Mouse (Mus musculus) kidney, embryonic 15.5 days (tissue): ENCODE data around the gene Panx2. TPM values are rescaled to one million over a fixed set of nuclear protein-coding genes. Genes with fewer than 3 reads are reported as not detected.

Source experiments
- ATAC-seq: fragments of 200-750 bp; cut with Nextera tagmentation; replicated peaks from 2 replicates; pipeline ENCODE4 v1.8.0; 2017; ENCODE audit warnings: moderate TSS enrichment; ENCODE audit not compliant: low FRiP score
- H3K27ac ChIP-seq: fragments of 300-500 bp; sonication (generic); 2 replicates; pipeline ENCODE4 v1.5.1; 2015; ENCODE audit warnings: mild to moderate bottlenecking, inconsistent platforms
- H3K27me3 ChIP-seq: fragments of 300-500 bp; sonication (generic); 2 replicates; pipeline ENCODE4 v1.6.1; 2015; ENCODE audit warnings: inconsistent platforms
- H3K36me3 ChIP-seq: fragments of 300-500 bp; sonication (generic); 2 replicates; pipeline ENCODE4 v1.6.1; 2015; ENCODE audit warnings: inconsistent platforms
- H3K4me1 ChIP-seq: fragments of 300-500 bp; sonication (generic); 2 replicates; pipeline ENCODE4 v1.6.1; 2015; ENCODE audit warnings: inconsistent platforms
- H3K4me2 ChIP-seq: fragments of 300-500 bp; sonication (generic); 2 replicates; pipeline ENCODE4 v1.6.1; 2015; ENCODE audit warnings: moderate library complexity, mild to moderate bottlenecking, inconsistent platforms
- H3K4me3 ChIP-seq: fragments of 300-500 bp; sonication (generic); replicated peaks from 2 replicates; pipeline ENCODE4 v1.5.1; 2015; ENCODE audit warnings: mild to moderate bottlenecking, inconsistent platforms
- H3K9ac ChIP-seq: fragments of 300-500 bp; sonication (generic); 2 replicates; pipeline ENCODE4 v1.6.1; 2015; ENCODE audit warnings: mild to moderate bottlenecking, inconsistent platforms
- H3K9me3 ChIP-seq: fragments of 300-500 bp; sonication (generic); replicated peaks from 2 replicates; pipeline ENCODE4 v1.6.1; 2016; ENCODE audit warnings: inconsistent platforms
- WGBS: fragments of 180-500 bp; shearing (Covaris S2); methylation state at CpG from one replicate; pipeline ENCODE4 v1.1.7; 2015; ENCODE audit warnings: mixed read lengths; 5-methylcytosine and 5-hydroxymethylcytosine counted together
- polyA plus RNA-seq: library from polyadenylated mRNA; unstranded; fragments of >200 nt; fragmentation: Nextera tagmentation; extraction: Ambion mirVana; gene quantifications from 2 replicates; pipeline ENCODE4 v1.2.1, GENCODE M21; 2015

The Panx2 gene
- polyA plus RNA-seq, 1 experiment from 2014 or later: 0.05 TPM

- H3K4me3 ChIP-seq: no peak overlapping the region
- peaks cover 100% of the 10 kb centered on the region for H3K36me3 ChIP-seq
- no peaks in the 10 kb centered on the region for H3K9me3 ChIP-seq
- H3K27me3 ChIP-seq: no peaks in the 10 kb centered on the region
- ATAC-seq: no peak
- H3K27ac ChIP-seq: no peak overlapping the region
- H3K4me1 ChIP-seq: no peaks in the 10 kb centered on the region
- no peak overlapping the region for H3K4me2 ChIP-seq
- WGBS: 91% methylated on average over 10 of the region's 10 CpGs
- H3K9ac ChIP-seq: no peak overlapping the region
These were observed 44.4 kb downstream of the Panx2 start for GRCm38 (mm10) chr15:89103921-89104320.

DNA sequence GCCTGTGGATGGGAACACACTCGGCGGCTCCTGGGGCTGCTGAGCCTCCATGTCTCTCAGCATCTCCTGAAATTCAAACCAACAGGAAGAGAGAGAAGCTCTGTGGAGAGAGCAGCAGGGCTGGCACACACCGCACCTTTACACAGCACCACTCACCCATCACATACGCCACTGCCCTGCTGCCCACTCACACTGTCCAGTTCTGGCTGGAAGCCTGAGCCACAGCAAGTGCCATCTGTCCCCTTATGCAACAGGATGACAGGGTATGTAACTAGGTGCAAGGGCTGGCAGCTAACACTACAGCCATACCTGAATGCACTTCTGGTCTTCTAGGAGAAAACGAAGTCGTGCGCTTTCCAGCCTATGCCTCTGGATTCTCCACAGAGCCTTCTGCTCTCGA lies 44.9 kb downstream of the Panx2 start:
- no peak for ATAC-seq
- Histone ChIP-seq H3K4me3 (no peak overlapping the region), H3K4me1 (no peaks in the 10 kb centered on the region), H3K27ac (no peak overlapping the region), H3K9ac (no peak overlapping the region), H3K4me2 (no peak overlapping the region), H3K36me3 (peaks cover 100% of the 10 kb centered on the region), H3K27me3 (no peaks in the 10 kb centered on the region), H3K9me3 (no peaks in the 10 kb centered on the region)
- WGBS: 94% methylated on average over 8 of the region's 8 CpGs

DNA sequence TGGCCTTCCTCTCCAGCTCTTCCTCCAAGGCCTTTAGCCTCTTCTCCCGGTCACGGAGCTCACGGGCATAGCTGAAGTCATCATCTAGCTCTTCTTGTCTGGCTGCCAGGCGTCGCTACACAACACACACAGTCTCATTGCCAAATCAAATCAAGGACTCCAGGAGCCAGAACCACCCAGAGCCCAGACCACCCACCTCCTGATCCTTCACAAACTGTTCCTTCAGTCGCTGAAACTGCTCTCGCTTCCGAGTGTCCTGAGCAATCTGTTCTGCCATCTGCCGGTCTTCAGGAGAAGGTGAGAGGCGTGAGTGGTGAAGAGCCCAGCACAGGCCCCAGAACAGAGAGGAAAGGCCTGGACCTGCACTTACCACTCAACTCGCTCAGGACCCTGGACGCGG lies 46.5 kb downstream of the Panx2 start:
- Histone ChIP-seq H3K9ac (no peak overlapping the region), H3K4me2 (no peak overlapping the region), H3K4me3 (no peak overlapping the region), H3K36me3 (peaks cover 100% of the 10 kb centered on the region), H3K4me1 (no peaks in the 10 kb centered on the region), H3K9me3 (no peaks in the 10 kb centered on the region), H3K27ac (no peak overlapping the region), H3K27me3 (no peaks in the 10 kb centered on the region)
- 93% methylated on average over 13 of the region's 13 CpGs for WGBS
- ATAC-seq: no peak

DNA sequence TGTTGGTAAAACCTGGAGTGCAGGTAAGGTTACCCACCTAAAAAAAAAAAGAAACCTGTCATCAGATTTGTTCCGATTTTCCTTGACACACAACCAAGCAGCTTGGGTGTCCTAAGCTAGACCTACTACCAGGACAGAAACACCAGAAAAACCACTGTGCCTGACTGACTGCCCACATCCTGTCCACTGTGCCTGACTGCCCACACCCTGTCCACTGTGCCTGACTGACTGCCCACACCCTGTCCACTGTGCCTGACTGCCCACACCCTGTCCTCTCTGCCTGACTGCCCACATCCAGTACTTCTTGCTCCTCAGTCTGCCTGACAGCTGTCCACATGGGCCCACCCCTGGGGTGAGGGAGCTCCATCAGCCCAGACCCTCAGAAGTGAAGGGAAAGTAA lies 47.4 kb downstream of the Panx2 start:
- H3K36me3 ChIP-seq: peaks cover 100% of the 10 kb centered on the region
- no peaks in the 10 kb centered on the region for H3K9me3 ChIP-seq
- 92% methylated on average over 1 of the region's 1 CpGs for WGBS
- no peak overlapping the region for H3K4me2 ChIP-seq
- H3K4me1 ChIP-seq: no peaks in the 10 kb centered on the region
- no peak for ATAC-seq
- no peak overlapping the region for H3K9ac ChIP-seq
- no peak overlapping the region for H3K4me3 ChIP-seq
- H3K27ac ChIP-seq: no peak overlapping the region
- no peaks in the 10 kb centered on the region for H3K27me3 ChIP-seq

DNA sequence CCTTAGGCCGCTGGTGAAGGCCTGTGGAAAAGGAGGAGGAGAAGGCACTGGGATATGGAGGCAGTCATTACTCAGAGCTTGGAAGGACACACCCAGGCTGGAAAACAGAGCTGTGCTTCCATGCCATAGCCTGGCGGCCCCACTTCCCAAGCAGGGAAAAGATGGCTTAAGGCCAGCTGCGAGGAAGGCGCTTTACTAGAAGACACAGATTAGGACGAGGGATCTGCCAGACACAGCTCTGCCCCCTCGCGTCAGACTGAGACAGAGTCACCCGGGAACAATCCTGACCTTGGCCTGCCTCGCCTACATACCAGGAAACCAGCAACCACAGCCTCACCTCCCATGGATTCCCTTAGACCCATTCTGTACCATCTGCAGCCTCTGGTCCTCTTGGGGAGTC lies 50.6 kb downstream of the Panx2 start:
- Histone ChIP-seq H3K36me3 (peaks cover 98% of the 10 kb centered on the region), H3K9me3 (no peaks in the 10 kb centered on the region), H3K4me1 (no peaks in the 10 kb centered on the region), H3K27ac (no peak overlapping the region), H3K9ac (no peak overlapping the region), H3K27me3 (no peaks in the 10 kb centered on the region), H3K4me2 (no peak overlapping the region), H3K4me3 (no peak overlapping the region)
- WGBS: 90% methylated on average over 9 of the region's 9 CpGs
- ATAC-seq: no peak

GRCm38 (mm10) chr15:89118007-89118406 lies 58.5 kb downstream of the Panx2 start:
- Histone ChIP-seq H3K4me3 (no peak overlapping the region), H3K9ac (no peak overlapping the region), H3K27me3 (no peaks in the 10 kb centered on the region), H3K27ac (no peak overlapping the region), H3K4me1 (peaks cover 27% of the 10 kb centered on the region), H3K36me3 (peaks cover 74% of the 10 kb centered on the region), H3K4me2 (no peak overlapping the region), H3K9me3 (no peaks in the 10 kb centered on the region)
- no peak for ATAC-seq

- peak within 1 kb of the TSS; percentile 80 for H3K27ac ChIP-seq
- peaks cover 33% of the 10 kb centered on the region for H3K36me3 ChIP-seq
- H3K4me1 ChIP-seq: peaks cover 43% of the 10 kb centered on the region
- peak within 1 kb of the TSS; percentile 76 for H3K9ac ChIP-seq
- no peaks in the 10 kb centered on the region for H3K27me3 ChIP-seq
- WGBS: under 1% methylated on average over 47 of the region's 47 CpGs
- no peaks in the 10 kb centered on the region for H3K9me3 ChIP-seq
- ATAC-seq: peak; percentile 80
- peak within 1 kb of the TSS; percentile 65 for H3K4me3 ChIP-seq
- peak within 1 kb of the TSS; percentile 90 for H3K4me2 ChIP-seq
These were observed 63.3 kb downstream of the Panx2 start, which contains the start of gene Tubgcp6 for GRCm38 (mm10) chr15:89122649-89123366. Gene Tubgcp6, minus strand, starts transcription at chr15:89123112.

Other genes starting within 250 kb of the Panx2 start
- 12.2 and 14.3 TPM in 2 replicates for gene Alg12, start 240.4 kb upstream of the Panx2 start, polyA plus RNA-seq
- 101 and 104 TPM in 2 replicates for gene Creld2, start 240.1 kb upstream of the Panx2 start, polyA plus RNA-seq
- gene Pim3, start 197.5 kb upstream of the Panx2 start, polyA plus RNA-seq: 50.4 and 54.6 TPM in 2 replicates
- not detected in 2 replicates for gene Ttll8, start 105.3 kb upstream of the Panx2 start, polyA plus RNA-seq
- not detected in 2 replicates for gene Mlc1, start 80.7 kb upstream of the Panx2 start, polyA plus RNA-seq
- gene Mov10l1, start 76.8 kb upstream of the Panx2 start, polyA plus RNA-seq: 0.05 and 0.14 TPM in 2 replicates
- gene Trabd, start 15.4 kb downstream of the Panx2 start, polyA plus RNA-seq: 46.1 and 52.5 TPM in 2 replicates
- 18.0 and 19.9 TPM in 2 replicates for gene Selenoo, start 29.4 kb downstream of the Panx2 start, polyA plus RNA-seq
- gene Tubgcp6, start 63.4 kb downstream of the Panx2 start, polyA plus RNA-seq: 13.8 and 16.0 TPM in 2 replicates
- 17.8 and 19.3 TPM in 2 replicates for gene Hdac10, start 69.0 kb downstream of the Panx2 start, polyA plus RNA-seq
- 14.8 and 16.7 TPM in 2 replicates for gene Mapk12, start 81.0 kb downstream of the Panx2 start, polyA plus RNA-seq
- gene Mapk11, start 89.9 kb downstream of the Panx2 start, polyA plus RNA-seq: 15.4 and 16.5 TPM in 2 replicates
- gene Plxnb2, start 121.1 kb downstream of the Panx2 start, polyA plus RNA-seq: 138 and 160 TPM in 2 replicates
- gene Dennd6b, start 136.8 kb downstream of the Panx2 start, polyA plus RNA-seq: 17.0 and 19.2 TPM in 2 replicates
- 22.7 and 26.9 TPM in 2 replicates for gene Ppp6r2, start 151.8 kb downstream of the Panx2 start, polyA plus RNA-seq